Mouse (Mus musculus): ENCODE measurements around the gene Hmga2.

- no peak for TF ChIP-seq UBTF (IDR thresholded peaks at IDR 0.05; ENCODE audit: borderline replicate concordance, insufficient read depth, low read depth, low read length)
- TF ChIP-seq CTCF (IDR thresholded peaks at IDR 0.05 in 2 of 3, conservative IDR thresholded peaks at IDR 0.05 in 1 of 3; ENCODE audit: control insufficient read depth in 1 of 3, insufficient read depth in 1 of 3, low read depth in 2 of 3, low read length in 3 of 3, poor library complexity in 1 of 3, severe bottlenecking in 1 of 3), result no peak
- no peak for TF ChIP-seq MAFK (IDR thresholded peaks at IDR 0.05; ENCODE audit: borderline replicate concordance, low read depth, low read length)
- no peak for TF ChIP-seq POLR2A (IDR thresholded peaks at IDR 0.05; ENCODE audit: control insufficient read depth in 1 of 2, insufficient read depth in 1 of 2, low read depth in 1 of 2, low read length in 2 of 2, poor library complexity in 1 of 2)
Observed at GRCm38 (mm10) chr10:120424015-120424414, 52.3 kb downstream of the Hmga2 start.
